Mouse (Mus musculus) cerebellum, postnatal 4 days (tissue): ENCODE measurements at regions not wholly inside any gene's neighbourhood (a gene's known extent, or its start where the extent isn't known, plus 50 kb on each side); places are given as distances from the start of the nearest gene placed in this dataset.
A peak's percentile ranks its signal among the peaks of the same experiment; 100 is the strongest.

Experiments
- DNase-seq, 2 experiments: peaks; one replicate each; pipeline ENCODE4 v3.0.0; 2022; ENCODE audit warnings: low spot score in 2 of 2, mixed read lengths in 1 of 2

DNA sequence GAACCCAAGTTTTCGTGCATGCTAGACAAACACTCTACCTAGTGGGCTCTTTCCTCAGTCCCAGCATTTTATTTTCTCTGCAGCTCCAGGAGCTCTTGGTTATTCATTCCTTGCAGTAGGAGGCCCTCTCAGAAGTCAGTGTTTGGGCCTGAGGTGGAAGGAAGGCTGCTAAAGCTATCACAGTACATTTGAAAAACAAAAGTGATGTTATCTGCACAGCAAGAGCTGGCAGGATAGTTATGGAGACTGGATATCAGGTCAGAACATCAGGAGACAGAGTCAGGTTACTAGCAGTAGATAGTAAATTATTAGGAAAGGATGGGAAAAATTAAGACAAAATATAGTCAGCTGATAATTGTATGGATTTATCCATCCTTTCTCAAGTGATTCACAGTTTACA lies 152.2 kb downstream of the Mtx2 start:
- DNase-seq = no peak

DNA sequence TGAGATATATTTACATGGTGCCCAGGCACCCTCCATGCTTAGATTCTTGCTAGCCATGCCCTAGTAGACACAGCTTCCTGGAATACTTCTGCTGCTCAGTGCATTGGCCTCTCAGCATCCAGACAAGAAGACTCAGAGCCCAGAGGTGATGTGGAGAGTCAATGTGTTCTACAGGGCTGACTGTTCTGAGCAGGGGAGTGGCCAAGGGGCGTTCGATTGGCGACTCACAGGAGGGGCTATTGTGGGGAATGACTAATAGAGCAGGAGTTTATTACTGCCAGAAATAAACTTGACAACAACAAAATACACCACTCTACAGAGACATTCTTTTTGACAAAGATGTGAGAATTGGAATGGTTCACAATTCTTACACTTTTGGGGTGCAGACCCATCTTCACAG lies 156.3 kb downstream of the Mtx2 start:
- no peak for DNase-seq

DNA sequence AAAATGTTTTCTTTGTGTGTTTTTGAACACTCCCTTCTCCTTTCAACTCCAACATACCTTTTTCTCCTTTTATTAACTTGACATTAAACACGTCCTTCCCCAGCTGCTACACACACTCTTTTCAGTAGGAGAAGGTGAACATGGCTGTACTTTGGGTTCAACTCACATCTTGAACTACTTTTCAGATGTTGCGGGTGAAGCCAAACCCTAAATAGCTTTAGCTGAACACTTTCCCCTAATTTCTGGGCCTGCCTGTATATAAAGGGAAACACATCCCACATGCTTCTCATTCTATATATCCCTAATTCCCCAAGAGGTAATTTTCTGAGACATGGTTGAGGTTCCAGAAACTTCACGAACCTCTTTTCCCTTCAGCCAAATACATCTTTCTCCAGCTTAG lies 168.2 kb downstream of the Mtx2 start:
- no peak for DNase-seq

DNA sequence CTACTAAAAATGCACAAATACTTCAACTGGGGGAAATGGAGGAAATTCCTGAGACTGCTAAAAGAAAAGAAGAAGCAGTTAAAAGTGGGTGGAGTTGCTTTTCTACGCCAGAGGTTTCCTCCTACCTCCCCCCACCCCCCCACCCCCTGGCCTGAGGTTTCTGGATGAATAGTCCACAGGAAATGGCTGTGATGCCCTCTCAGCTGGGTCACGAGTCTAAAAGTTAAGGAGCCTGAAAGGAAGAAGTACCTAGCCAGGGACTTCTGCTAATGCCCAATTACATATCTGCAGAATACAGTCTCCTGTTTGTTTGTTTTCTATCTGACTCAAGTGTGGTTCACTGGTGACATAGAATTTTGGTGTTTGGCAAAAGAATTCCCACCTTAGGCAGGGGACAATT lies 169.4 kb downstream of the Mtx2 start:
- DNase-seq = no peak

DNA sequence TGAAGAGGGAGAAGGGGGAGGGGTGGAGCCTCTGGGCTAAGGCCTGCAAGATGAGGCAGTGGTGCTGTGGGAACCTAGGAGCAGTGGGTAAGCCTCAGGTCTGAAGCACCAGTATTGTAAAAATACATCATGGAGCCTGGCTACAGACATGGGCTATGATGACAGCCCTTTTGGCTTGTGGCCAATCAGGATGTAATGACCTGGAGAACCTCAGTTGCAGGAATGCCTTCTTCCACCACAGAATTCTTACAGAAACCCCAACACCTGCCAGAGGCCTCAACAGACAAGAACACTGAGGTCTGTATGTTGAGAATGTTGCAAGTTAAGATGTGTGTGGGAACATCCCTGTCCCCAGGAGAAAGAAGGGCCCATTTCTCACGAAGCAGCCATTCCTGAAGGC lies 172.1 kb downstream of the Mtx2 start:
- no peak for DNase-seq

DNA sequence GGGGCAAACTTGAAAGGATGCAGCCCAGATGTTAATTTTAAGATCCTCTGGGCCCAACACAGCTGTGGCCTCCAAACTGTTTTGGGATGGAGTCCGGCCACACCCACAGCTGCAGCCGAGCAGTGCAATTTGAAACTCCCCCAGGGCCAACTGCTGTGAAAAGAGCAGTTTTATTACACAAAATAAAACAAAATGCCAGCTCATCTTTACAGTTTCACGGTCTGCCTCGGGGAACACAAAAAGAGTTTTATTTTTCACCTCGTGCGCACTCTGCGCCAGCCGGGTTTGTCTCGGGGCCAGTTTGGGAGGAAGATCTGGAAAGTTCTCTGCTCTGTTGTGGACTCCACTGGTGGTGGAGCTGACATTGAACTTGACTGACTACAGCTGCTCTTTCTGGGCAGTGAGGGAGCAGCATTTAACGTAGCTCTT lies 174.8 kb downstream of the Mtx2 start:
- DNase-seq = no peak

DNA sequence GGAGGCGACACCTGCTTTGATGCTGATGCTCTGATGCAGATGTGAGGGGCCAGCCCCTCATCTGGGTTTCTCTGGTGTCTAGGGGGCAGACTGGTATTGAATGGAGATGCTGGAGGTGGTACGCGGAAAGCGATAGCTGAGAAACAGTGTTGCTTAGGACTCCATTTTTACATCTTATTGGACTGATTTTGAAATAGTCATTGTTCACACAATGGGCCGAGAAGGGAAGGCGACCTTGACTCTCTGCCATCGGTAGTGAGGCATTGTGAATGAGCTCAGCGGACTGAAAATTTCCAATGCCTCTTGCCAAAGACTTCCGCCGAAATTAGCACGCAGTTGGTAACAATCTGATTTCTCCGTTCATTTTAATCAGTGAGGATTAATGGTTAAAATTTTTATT lies 177.0 kb downstream of the Mtx2 start:
- DNase-seq = no peak

DNA sequence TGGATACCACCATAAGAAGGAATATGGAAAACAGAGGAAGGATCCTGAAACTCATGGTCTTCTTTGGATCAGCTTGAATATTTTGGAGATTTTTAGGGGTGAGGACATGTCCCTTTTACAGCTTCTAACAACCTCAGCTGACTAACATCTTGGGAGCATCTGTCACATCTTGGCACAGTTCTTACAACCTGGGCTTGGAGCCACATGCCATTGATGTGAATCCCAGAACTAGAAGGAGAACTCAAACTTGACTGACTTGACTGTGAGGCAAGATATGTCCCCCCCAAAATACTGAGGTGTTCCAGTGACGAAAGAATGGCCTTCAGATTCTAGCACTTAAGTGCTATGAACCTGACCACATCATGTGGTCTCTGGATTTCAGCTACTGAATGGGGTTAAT lies 182.5 kb downstream of the Mtx2 start:
- DNase-seq = peak in 1 of 2 experiments; percentile 21

DNA sequence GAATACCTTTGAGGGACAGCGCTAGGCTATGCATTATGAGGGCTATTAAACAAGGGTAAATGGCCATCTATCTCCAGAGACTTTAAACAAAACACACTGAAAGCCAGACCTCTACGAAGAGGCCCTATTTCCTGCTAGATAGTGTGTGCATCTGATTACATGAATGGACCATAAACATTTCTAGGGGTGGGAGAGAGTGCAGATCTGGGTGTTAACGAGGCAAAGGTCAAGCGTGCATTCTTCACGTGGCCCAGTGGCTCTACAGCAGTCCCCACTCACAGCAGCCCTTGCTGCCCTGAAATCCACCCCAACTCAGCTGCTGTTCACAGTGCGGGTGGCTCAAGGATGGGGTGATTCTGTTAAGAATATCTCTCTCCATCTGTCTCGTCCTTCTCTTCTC lies 185.0 kb downstream of the Mtx2 start:
- no peak for DNase-seq

DNA sequence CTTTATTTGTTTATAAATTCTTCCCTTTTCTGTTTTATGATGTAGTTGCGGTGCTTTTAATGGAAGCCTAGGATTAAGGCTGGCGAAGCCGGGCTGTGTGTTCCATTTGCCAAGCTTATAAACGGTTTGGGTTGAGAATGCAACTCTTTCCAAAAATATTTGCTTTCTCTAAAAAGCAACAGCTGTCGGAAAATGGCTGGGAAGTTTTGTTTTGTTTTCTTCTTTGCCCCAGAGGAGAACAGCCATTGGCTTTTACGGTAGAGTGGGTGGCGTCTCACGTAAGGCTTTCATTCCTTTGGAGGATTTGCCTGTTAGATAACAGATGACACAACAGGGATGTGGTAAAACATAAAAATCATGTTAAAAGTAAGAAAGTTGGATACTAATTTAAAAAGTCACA lies 186.4 kb downstream of the Mtx2 start:
- DNase-seq = no peak

DNA sequence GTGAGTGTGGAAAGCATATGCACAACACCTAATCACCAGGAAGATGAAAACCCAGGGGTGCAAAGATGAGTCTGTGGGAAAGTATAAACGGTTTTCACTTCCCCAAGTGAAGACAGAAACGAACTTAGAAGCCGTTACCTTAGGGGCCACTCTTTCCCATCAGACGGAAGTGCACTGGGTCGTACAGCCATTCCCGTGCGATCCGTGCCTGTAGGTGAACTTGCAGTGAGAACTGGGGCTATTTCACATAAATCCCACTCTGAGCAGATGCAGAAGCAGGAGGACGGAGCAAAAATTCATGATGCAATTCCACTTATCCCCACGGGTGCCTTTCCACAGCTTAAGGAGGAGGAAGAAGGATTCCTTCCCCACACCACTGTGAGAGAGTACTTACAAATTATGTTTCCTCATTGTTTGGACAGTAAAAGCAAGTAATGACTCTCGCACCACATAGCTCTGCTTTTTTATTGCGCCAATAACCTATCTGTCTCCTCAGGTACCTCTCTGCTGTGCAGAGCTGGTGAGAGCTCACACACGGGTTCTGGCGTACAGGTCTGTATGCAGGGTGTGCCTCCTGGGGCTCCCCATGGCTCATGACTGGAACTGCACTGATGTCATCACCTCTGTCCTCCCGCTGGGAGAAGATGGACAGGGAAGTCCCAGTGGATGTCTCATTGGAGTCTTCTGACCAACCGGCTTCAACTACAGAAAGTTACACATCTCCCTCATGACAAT lies 189.6 kb downstream of the Mtx2 start:
- no peak for DNase-seq

DNA sequence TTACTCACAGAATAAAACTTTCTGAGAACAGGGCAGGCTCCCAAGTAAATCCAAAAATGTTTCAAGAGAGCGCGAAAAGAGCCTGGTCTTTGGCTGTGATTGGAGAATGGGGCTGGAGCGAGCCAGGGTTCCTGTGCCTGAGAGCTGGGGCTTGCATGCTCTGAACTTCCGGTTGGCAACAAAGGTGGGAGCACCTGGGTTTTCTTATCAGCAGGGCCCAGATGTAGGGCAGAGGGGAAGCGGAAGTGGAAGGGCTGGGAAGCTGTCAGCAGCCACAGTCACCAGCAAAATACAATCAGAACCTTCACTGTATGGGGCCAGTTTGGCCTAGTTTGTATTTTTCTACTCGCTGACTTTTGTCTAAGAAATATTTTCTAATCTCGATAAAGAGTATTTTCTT lies 193.9 kb downstream of the Mtx2 start:
- no peak for DNase-seq

DNA sequence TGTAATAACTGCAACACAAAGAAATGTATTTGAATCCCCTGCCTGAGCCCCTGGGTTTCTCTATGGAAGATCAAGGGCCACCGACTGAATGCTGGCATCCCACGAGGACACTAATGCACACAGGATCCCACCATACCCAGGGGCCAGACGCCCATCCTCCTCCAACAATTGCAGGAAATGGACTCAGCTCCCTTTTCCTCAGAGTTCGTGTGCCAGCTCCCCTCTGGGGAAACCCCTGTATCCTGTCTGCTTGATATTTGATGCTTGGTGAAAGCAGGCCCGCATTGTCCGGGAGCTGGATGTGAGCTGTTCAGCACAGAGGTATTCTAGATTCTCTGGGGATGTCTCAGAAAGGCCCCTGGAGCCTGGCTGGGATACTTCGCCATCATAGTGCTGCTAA lies 196.0 kb downstream of the Mtx2 start:
- DNase-seq = no peak

DNA sequence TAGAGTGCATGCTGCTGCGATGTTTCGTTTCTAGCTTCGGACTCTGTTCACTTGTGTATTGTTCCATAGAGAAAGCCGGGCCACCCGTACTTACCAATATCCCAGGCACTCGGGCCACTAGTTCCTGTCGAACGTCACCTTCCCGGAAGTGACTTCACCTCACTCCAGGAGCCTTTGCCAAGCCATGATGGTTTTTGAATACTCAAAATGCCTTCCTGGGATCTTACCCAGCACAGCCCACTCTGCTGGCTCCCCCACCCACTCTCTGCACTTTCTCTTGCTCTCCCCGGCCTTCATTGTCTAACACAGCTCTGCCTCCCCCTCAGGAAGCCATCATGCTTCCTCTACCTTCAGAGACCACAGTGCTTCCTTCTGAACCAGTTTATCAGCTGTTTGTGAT lies 202.5 kb downstream of the Mtx2 start:
- no peak for DNase-seq

DNA sequence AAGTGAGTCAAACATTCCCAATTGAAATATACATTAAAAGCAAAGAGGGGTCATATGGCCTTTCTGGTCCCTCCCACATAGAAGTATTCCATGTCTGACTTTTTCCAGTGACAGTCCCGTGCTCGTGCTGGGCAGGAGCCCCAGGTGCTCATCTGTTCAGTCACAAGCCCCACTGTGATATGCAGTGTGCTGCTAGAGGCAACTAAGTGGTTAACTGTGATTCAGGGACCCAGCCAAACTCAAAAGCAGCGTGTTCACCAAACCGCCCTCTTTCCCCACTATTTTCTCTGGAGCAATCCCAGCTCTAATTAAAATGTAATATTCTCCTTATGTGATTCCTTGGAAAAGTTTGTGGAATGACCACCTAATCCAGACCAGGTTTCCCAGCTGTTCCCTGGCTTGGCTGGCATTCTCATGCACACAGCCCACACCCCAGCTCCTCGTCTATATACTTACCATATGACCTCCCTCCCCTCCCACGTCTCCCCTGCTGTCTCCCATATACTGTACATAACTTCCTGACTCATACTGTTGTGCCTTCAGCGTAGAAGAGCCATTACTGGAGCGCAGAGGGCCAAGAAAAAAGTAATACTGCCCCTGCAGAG lies 203.6 kb downstream of the Mtx2 start:
- DNase-seq = no peak

DNA sequence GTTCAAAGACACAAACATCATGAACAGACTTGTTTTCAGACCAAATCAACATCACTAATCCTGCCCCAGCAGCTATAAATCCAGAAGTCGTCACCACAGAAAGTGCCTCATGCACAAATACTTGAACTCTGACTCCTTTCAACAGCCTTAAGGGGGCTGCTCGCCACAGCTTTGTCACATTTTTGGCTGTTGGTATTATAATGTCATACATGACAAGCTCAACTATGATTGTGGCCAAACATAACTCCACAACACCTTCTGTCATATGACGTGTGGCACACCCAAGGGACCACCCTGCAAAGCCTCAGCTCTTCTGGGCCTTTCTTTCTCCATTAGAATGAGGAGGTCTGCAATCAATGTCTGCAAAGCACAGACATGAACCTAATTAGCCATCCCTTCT lies 209.1 kb downstream of the Mtx2 start:
- DNase-seq = no peak

DNA sequence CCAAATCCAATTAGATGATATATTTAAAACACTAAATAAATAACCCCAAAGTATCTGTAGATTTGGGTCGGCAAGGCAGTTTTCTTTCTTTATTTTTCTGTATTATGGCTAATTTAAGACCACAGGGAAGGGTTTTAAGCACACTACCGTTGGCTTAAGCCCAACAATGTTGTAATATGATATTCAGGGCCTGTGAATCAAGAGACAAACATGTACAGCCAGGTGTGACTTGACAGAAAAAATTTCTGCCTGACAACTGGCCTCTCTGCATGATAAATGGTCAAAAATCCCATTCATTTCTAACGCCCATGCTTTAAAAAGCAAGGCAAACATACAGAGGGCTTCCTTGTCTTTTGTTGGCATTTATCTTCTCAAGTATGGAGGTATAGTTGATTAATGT lies 213.5 kb downstream of the Mtx2 start:
- no peak for DNase-seq

DNA sequence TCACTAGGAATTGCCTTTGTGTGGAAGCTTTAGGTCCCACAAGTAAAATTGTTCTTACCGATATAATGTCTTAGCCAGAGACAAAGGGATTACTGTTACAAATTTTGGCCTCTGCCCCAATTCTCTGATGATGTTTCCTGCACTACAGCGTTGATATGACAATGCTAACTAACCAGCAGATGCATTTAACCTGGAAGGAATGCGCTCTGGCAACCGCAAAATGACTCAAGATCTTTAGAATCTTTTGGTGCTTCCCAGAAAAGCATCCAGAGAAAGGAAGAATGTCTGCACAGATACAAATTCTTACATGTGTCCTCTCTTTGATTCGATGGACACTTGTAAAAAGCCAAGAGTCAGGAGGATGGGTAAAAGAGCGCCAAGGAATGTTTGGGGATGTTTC lies 221.3 kb downstream of the Mtx2 start:
- no peak for DNase-seq

DNA sequence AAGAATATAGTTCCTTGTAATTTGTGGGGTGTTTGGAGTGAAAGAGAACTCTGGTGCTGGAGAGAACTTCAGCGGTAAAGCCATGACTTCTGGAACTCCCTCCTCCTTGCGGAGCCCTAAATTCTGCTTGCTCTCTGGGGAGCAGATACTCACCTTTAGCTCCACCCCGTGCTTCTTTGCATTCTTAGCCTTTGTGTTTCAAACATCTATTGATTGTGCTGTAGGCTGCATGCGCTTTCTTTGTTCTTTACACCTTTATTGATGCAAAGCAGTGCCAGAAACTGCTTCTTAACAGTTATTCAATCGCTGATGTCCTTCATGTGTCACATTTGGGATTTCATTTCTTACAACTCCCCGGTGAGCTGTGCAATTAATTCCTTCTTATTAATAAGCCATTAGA lies 222.5 kb downstream of the Mtx2 start:
- DNase-seq = no peak

DNA sequence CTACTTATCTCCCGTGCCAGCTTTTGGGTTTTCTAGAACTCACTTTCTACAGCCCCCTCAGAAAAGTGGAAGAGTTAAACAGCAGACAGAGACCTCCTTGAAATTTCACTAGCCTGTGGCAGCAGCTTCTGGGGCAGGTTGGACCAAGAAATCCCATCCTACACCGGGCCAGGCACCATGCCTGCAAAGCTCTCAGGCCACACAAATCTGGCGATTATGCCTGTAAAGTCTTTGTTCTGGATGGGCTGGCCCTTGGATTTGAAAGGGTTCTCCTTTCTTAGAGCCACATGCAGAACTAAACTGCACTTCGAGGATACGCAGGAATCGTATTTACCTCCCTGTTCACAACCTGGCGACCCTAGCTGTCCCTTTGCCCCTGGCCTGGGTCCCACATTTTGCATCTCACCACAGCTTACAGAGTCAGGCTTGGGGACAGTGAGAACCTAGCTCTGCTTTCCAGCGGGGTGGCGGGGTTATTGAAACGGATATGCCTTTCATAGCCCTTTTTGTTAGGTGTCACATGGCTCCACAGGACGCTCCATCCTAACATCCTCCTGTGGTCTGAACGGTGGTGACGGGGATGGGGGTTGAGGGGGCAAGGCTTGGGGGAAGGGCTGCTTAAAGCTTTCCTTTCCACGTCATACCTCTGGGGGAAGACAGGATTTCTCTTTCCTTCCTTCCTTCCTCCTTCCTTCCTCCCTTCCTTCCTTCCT lies 229.0 kb downstream of the Mtx2 start:
- DNase-seq = peak in 1 of 2 experiments; percentile 29

DNA sequence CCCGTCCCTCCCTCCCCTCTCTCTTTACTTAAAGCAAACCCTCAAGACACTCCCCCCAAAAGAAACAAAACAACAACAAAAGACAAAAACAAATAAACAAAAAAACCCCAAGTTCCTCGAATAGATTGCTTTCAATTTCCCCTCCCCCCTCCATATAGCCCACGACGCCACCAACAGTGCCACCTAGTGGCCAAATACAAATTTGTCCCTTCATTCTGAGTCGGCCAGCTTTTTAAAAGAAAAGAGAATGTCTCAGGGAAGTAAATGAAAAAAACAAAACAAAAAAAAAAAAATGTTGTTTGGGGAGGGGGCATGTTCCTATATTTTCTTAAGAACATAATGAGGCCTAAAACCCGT lies 229.6 kb downstream of the Mtx2 start:
- peak in 1 of 2 experiments; percentile 57 for DNase-seq

DNA sequence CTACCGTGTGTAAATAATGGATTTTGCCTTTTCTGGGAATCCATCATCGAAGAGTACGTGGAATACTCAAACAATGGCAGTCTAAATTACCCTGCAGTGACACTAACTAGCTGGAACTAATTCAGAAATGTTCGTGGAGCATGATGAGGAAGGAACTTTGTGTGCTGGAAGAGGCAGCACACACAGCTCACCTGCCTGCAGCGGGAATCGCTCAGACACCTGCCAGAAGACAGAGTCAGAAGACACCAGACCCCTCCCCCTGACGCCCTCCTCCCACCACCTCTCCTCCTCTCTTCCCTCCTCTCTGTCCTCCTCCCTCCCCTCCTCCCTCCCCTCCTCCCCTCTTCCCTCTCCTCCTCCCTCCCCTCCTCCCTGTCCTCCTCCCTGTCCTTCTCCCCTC lies 235.4 kb downstream of the Mtx2 start:
- DNase-seq = no peak

DNA sequence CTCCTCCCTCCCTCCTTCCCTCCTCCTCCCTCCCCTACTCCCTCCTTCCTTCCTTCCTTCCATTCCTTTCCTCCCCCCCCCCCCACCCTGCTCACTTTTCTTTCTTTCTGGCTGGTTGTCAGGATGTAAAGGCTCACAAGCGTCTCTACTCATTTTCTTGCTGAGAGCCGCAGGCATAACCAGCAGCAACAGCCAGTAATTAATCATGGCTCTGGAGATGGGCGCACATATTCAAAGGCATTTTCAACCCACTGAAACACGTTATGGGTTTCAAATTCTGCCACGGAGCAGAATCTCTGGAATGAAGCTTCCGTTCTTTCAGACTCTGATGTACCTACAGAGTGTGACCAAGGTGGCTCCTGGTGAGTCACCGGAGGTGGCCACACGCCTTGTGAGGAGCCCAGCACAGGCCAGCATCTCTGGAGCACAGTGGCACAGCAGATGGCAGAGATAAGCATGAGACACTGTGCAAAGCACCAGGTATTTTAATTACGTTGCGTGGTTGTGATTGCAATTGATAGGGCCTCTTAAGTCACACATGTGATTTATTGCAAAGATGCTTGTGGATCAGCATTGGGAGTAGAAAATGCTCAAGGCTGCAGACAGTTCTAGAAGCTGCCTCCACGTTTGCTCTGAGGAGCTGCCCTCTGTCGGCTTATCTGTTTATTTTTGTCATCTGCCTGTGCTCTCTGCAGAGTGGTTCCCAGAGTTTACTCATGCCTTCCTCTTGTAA lies 236.0 kb downstream of the Mtx2 start:
- DNase-seq = no peak
